Mouse (Mus musculus): ENCODE results near the gene Dcdc2b.

- TF ChIP-seq POLR2A (IDR thresholded peaks at IDR 0.05; ENCODE audit: borderline replicate concordance, low read depth, low read length) (no peak), CTCF (IDR thresholded peaks at IDR 0.05; ENCODE audit: low read depth, low read length) (no peak)
Measured at GRCm38 (mm10) chr4:129570028-129570427, 44.0 kb downstream of the Dcdc2b start.

Data from bone marrow macrophage, adult 2 months (primary cell).